Mouse (Mus musculus) lung, postnatal 4 days (tissue): ENCODE data around the gene Eno3.
A peak's percentile ranks its signal among the peaks of the same experiment; 100 is the strongest.

Experiments
- DNase-seq, 2 experiments: peaks; one replicate each; pipeline ENCODE4 v3.0.0; 2021

The Eno3 gene

DNA sequence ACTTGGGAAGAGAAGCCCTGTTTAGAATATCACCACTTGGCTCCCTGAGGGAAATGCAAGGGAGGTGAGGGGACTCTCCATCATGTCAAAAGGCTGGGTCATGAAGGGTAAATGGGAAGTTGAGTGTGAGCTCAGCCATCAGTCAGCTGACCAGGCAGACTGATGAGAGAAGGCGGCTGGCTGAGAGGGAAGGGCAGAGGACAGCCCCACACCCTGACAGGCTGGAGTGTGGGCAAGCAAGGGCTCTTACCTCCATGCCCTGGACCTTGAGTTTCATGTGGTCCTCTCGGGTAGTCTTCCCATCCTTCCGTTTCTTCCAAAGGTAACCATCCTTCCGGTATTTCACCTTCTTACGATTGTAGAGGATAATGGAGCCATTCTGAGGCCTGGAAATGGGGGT is 26.6 kb downstream of the Eno3 start:
- DNase-seq = no peak

GRCm38 (mm10) chr11:70686901-70687566 is 30.0 kb downstream of the Eno3 start:
- peak; percentile 44 for DNase-seq

GRCm38 (mm10) chr11:70687601-70688199 is 30.7 kb downstream of the Eno3 start, which contains the start of gene Camta2:
Gene Camta2, minus strand, starts transcription at chr11:70688105.
- peak; percentile 92 to 93 for DNase-seq

- no peak for DNase-seq
Observed at GRCm38 (mm10) chr11:70688372-70688771, 31.4 kb downstream of the Eno3 start.

DNA sequence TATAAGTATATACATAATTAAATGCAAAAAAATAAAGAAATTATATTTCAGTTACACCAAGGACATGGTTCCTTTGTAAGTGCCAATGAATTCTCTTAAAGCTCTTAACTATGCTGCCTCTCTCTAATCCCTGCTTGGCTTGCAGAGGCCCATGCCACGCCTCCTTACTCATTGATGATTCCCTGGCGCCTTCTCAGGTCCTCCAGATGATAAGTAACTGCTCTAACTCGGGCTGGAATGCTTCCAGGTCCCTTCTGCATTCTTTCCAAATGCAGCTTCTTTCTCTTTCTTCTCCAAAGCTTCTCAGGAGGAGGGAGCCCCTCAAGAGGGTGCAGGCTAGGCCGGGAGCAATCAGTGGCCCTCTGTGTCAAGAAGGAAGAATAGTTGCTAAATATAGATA is 32.6 kb downstream of the Eno3 start:
- DNase-seq = no peak

DNA sequence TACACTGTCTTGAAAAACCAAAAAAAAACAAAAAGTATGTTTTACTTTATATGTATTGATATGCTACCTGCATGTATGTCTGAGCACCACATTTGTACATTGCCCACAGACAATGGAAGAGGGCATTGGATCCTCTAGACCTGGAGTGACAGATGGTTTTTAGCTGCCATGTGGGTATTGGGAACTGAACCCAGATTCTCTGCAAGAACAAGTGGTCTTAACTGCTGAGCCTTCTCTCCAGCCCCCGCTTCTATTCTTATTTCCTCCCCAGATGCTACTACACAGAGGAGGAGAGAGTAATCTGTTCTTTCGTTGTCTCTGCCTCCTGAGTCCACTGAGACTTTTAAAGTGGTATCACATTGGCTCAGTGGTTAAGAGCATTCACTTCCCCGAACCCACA is 36.5 kb downstream of the Eno3 start:
- DNase-seq = no peak

DNA sequence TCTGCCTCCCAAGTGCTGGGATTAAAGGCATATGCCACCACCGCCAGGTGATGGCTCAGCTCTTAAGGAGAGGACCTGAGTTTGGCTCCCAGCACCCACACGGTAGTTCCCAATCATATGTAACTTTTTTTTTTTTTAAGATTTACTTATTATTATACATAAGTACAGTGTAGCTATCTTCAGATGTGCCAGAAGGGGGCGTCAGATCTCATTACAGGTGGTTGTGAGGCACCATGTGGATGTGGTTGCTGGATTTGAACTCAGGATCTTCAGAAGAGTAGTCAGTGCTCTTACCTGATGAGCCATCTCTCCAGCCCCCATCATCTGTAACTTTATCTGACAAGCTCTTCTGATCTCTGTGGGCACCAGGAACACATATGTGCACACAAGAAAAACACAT is 40.4 kb downstream of the Eno3 start:
- DNase-seq = no peak

DNA sequence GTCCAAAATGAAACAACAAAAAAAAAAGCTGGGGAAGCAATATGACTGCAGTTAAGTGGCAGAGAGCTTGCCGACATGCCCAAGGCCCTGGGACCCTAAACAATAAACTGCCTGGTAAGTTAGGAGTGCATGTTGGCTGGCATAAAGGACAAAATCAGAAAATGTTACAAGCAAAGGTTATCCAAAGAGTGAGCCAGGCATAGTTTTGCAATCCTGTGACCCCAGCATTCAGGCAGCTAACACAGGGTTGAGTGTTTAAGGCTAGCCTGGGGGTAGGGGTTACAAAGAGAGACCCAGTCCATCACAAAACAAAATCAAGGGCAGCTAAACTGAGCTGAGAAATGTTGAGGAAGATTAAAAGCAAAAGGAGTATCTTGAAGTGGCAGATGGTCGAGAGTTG is 42.0 kb downstream of the Eno3 start:
- DNase-seq = no peak

DNA sequence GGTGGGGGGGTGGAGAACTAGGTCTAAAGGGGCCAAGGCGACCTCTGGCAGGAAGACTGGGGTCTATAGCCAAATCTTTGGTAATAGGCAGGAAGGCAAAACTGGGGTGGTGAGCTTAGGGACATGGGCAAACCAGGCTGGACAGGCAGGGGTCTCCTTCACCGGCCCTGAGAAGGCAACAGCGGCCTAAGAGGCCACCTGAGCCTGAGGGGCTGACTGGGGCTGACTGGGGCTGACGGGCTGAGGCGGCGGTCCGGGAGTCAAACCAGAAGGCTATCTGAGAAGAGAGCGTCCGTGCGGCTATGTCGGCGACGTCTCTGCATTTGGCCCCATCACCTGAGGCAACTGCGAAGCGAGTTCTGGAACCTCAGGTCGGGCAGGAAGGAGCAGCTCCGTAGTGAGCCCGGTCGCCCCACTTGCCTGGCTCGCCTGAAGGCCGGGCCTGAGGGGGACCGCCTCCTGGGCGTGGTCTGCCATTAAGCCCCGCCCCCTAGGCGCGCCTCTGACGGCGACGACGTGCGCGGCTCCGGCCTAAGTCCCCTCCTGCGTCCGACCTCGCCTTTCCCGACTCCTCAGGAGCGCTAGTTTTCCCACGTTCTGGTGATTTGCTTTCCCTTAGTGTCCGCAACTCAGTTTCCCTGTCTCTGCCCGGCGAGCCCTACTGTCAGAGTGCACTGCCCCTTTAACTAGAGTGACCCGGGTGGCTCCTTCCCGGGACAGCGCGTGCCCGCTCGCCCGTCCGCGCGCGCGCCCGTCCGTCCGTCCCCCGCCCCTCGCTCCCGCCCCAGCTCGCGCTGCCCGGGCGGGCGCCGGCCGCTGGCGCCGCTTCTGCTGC is 42.9 kb downstream of the Eno3 start, which contains the start of the genes Inca1 and Kif1c:
TSS of gene Inca1 (minus strand) at position 434 of the 835 bp plus-strand sequence.
TSS of gene Kif1c (plus strand) at position 827 of the 835 bp plus-strand sequence.
- peak; percentile 96 to 97 for DNase-seq

DNA sequence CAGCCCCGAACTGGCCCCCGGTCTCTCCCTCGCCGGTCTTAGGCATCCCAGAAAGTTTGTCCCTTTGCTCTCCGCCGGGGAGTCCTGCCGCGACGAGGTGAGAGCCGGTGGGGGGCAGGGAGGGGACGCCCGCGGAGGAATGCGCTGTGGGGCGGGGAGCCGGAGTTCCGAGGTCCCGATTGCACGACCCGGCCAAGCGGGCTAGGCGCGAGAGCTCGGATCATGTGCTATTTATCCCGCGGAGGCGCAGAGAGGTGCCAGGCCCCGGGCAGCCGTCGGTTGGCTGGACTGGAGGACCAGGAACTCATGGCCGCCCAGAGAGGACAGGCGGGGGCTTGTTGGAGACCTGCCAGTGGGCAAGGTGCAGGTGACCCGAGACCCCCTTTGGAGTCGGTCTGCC is 43.6 kb downstream of the Eno3 start:
- DNase-seq = peak; percentile 81 to 86

DNA sequence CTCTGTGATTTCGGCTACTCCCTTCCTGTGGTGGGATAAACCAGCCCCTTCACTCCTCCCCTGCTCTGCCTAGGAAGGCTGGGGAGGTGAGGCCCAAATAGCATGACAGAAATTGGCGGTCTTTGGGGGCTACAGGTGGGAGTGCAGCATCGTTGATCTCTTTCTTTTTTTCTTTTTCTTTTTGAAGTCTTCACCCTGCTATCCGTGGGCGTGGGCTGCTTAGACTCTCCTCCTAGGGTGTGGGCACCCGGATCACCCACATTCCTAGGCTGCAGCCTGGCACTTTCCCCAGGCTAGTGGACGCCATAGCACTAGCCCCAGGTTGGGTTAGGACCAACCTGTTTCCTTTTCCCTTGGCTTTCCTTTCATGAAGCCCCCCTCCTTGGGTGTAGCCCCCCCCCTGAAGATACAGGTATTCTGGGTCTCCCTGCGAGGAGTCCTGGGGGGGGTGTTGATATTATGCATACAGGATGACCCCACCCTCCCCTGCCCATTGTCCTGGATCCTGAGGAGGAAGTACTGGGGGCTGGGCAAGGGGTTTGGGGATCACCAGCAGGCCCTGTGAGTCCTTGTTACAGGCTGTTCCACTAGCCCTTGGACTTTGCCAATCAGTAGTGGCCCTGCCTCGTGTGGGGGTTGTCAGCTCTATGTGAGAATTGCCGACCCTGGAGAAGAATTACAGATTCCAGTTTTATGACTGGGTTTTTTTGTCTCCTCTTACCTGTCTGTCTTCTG is 44.4 kb downstream of the Eno3 start:
- peak in 1 of 2 experiments; percentile 46 for DNase-seq

DNA sequence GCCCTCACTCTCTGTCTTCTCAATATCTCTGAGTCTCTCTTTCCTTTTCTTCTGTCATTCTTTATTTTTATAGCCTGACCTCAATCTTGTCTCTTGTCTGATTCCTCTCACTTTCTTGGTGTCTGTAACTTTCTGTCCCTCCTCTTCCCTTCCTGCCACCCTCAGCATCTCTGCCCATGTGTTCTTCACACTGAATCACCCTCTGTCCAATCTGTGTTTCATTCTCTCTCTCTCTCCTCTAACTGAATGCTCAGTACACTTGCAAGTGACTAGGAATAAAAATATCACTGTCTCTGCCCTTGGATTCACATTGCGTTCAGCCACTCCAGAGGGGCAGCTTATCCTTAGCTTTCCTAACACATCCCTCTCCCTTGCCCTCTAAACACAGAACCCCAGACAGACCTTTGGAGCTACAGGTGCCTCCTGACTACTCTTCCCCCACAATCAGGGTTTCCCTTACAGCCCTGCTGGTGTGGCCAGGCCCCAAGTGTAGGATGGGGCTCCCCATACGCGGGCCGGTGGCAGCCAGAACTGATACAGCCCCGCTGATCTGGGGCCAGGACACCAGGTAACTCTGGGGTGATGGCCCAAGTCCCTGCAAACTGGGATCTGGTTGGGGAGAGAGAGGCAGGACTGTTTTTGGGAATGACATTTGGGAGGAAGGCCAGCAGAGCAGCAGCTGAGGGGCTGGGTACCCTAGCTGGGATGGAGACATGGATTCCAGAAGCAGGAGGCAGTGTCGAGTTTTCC is 45.2 kb downstream of the Eno3 start:
- DNase-seq = no peak

GRCm38 (mm10) chr11:70702781-70703180 is 45.8 kb downstream of the Eno3 start:
- DNase-seq = peak; percentile 43 to 71

- DNase-seq = no peak
Observed at GRCm38 (mm10) chr11:70706127-70706526, 49.1 kb downstream of the Eno3 start.

DNA sequence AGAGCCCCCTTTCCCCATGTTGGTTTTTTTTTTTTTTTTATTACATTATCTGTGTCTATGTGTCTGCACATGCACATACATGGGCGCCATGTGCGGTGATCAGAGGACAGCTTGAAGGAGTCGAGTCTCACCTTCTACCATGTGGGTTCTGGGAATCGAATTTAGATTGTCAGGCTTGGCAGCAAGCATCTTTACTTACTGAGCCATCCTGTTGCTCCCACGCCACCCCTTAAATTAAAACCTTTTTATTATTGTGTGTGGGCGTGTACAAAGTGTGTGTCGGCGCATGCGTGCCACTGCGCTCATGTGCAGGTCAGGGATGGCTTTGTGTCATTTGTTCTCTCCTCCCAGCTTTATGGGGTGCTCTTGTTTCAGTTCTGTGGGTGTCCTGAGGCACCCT is 54.0 kb downstream of the Eno3 start:
- DNase-seq = no peak
